Mouse (Mus musculus): ENCODE measurements around the gene Fgfr4.
"Not testable (repeated sequence)": the region's sequence is repeated elsewhere in the genome, so short reads cannot be mapped to it uniquely, and the experiment has no call there.

Gene Fgfr4

DNA sequence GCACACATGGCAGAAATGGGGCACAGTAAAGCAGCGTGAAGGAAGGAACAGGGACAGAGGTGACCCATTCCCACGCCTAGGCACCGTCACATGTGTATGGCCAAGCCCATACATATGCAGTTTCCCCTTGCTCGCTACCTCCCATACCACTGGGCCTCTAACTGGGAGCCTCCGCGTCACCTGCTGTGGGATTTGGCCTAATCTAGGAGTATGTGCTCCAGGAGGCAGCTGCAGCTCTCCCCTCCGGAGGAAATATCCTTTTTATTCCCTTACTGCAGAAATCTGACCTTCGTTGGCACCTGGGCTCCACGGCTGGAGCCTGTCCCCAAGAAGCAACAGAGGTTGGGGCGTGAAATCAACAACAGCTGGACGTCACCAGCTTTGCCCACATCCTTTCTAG lies 21.9 kb downstream of the Fgfr4 start:
- no peak for DNase-seq

DNA sequence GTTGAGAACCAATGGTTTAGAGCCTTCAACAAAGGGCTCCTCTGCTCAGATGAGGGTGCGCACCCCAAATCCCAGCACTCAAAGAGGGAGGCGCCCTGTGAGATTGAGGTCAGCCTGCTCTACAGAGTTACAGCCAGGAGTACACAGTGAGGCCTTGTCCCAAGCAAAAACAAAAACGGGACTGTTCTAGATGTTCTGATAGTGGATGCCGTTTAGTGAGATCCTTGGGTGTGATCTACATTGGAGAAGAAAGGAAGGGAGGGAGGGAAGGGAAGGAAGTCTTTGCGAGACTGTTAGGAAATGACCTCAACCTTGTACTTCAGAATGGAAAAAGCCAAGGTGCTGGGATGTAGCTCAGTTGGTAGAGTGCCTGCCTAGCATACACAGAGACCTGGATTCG lies 23.8 kb downstream of the Fgfr4 start:
- no peak for DNase-seq

DNA sequence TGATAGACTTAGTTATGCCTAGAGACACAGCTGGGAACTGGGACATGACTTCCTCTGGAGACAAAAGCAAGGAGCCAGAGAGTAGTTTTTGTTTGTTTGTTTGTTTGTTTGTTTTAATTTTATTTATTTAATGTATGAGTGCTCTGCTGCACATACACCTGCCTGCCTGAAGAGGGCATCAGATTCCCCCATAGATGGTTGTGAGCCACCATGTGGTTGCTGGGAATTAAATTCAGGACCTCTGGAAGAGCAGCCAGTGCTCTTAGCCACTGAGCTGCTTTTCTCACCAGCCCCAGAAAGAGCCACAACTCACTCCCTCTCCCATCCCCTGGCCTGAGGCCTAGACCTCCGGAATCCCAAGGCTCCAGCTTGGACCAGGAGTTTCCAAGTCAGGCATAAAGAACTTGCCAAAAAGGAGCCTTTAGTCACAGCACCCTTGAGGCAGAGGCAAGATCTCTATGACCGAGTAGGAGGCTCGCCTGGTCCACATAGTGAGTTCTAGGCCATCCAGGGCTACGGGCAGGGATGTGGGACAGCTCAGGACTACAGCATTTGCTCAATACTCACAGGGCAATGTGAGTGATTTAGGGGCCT lies 25.6 kb downstream of the Fgfr4 start:
- DNase-seq: no peak

DNA sequence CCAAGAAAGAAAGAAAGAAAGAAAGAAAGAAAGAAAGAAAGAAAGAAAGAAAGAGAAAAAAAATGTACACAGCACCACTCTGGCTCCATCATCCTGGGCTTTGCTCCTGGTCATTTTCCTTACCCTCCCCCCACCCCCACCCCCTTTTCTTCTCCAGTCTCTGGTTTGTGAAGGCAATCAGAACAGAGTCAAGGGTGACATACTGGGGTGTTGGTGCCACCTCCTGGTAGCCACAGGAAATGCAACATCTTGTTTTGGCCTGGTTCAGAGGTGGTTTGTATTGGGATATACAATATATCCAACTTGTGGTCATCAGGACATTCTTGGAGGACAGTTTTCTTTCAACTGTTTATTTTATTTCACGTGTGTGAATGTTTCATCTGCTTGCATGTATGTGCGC lies 26.1 kb downstream of the Fgfr4 start:
- peak; percentile 72 to 86 for DNase-seq

DNA sequence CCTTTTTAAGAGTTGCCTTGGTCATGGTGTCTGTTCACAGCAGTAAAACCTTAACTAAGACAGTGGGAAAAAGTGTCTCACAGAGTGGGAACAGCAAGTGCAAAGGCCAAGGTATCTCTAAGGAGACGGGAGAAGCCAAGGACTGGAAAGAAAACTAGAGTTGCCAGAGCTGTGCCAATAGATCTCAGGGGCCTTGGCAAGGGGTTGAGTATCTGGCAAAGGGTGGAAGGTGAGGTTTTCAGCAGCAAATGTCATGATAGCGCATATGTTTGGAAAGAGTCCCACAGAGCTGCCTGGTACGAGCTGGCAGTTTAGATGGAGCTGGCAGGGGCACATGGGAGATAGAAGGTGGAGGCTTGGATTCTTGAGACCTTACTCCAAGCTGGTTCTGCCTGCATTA lies 27.2 kb downstream of the Fgfr4 start:
- no peak for DNase-seq

DNA sequence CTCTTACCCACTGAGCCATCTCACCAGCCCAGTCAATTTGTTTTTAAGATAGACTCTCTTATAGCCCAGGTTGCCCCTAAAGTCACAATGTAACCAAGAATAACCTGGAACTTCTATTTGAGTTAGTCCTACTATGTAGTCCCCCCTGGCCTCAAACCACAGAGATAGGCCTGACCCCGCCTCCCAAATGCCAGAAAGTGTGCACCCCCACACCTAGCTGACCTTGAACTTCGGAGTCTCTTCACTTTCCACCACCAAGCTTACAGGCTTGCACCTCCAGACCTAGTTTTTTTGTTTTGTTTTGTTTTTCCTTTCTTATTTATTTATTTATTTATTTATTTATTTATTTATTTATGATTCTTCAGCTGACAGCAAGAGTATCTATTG lies 29.3 kb downstream of the Fgfr4 start:
- no peak for DNase-seq

DNA sequence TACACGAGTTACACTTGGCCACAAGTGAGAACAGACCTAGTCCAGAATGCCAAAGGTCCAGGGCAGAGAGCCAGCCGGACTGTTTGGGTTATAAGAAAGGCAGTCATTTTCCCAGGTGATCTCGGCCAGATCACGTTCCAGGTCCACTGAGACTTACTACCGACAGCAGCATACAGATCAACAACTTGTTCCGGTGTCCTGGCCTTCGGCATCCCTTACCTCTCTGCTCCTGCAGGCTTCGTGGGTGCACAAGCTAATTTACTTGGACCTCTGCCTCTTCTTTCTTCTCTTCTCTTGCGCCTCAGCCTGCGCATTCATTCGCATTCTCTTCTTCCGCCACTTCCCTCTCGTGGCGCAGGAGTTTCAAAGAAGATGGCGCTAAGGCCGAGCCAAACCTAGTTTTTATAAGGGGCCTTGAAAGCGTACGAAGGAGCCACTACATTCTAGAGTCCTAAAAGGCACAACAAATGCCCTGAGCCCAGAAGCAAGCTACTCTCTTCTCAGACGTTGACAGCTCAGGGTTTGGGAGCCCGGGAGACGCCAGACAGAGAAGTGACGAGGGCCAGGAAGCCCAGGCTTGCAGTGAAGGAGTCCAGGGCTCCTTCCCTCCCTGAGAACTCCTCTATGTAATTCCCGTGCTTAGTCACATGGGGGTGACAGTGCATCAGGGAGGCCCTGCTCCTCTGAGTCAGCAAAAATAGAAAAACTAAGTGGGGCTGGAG lies 29.9 kb downstream of the Fgfr4 start:
- DNase-seq: peak; percentile 85 to 89

DNA sequence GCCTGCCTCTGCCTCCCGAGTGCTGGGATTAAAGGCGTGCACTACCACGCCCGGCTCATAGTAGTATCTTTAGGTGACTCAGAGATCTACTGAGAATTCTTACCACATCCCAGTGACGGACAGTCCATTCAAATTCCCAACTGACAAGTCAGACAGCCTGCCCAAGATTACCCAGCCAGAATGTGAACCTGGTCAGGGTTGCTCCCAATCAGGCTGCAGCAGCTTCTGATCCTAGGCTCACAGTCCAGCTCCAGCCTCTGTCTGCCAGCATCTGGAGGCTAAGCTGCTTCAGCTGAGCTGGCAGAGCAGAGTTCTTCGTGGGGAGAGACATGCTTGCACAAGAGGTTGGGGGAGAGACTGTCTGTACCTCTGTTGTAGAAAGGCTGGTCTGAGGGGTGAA lies 30.9 kb downstream of the Fgfr4 start:
- peak in 1 of 2 experiments; percentile 34 for DNase-seq

DNA sequence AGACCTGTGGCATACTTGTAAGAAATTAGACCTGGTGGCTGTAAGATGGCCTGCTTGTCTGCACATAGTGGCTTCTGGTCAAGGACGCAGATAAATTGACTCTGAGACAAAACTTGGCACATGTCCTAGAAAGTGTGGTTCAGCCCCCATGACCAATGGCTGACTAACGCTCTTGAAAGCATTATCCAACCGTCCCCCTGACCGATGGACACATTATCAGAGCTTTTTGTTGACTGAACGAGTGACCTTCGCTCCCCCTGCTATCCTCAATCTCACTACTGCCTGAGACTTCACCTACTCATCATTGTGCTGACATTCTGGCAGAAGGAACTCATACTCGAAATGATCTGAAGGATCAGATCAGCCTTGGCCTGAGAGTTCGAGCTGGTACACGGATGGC lies 34.6 kb downstream of the Fgfr4 start:
- DNase-seq: not testable (repeated sequence)

DNA sequence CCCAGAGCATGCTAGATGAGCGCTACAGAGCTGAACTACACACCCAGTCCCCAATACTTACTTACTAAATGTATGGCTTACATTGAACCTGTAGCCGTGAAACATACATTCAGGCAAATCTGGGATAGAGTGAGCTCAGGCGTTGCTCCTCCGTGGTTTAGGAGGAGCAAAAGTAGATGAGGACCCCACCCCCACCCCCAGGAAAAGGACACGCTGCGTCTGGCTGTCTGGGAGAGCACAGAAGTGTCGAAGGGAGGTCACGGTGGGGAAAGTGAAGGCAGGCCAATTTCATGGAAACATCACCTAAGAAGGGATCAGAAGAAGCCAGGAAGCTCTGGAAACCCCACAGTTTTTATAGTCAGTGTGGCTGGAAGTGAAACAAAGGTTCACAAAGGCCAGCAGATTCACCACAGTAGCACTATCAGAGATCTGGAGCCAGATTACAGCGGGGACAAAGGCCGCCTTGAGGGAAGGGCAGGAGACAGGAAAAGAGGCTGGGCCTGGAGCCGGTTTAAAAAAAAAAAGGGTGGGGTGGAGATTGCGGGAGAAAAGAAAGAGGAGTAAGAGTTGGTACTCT lies 37.2 kb downstream of the Fgfr4 start:
- DNase-seq: no peak

DNA sequence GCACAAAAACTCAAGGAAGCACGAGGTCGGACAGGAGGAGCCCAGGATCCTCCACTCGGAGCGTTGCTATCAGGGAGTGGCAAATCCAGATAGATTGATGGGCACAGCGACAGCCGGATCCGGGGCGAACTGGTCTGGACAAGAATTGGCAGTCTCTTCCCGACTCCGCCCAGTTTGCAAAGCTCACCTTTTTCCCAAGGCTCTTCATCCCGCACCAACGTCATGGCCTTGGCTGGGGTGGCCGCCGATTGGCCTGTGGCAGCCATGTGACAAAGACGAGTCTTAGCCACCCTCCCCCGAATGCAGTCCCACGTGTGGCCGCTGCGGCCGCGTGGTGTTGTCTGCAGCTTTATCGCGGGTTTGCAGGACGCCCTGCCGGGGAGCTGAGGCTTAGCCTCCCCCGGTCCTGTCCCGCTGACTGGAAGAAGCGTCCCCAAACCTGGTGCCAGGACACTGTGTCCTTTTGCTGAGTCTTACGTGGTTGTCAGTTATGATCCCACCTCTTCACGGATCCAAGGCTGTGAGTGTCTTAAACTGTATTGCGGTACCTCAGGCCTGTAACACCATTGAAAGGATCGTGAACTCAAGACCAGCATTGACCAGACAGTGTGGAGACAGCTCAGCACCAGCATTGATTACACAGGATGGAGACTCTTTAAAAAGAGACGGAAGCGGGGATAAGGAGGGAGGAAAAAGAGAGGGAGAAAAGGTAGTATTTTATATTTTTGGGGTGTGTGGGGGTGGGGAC lies 37.9 kb downstream of the Fgfr4 start:
- DNase-seq: peak; percentile 97 to 98

DNA sequence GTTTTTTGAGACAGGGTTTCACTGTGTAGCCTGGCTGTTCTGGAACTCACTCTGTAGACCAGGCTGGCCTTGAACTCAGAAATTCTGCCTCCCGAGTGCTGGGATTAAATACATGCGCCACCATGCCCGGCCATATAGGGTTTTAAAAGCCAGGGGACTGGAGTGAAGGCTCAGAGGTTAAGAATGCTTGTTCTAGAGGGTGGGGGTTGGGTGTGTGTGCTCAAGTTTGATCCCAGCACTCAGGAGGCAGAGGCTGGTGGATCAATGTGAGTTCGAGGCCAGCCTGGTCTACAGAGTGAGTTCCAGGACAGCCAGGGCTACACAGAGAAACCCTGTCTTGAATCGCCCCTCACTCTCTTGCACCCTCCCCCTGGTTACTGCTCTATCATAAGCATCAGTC lies 39.1 kb downstream of the Fgfr4 start:
- DNase-seq: no peak

DNA sequence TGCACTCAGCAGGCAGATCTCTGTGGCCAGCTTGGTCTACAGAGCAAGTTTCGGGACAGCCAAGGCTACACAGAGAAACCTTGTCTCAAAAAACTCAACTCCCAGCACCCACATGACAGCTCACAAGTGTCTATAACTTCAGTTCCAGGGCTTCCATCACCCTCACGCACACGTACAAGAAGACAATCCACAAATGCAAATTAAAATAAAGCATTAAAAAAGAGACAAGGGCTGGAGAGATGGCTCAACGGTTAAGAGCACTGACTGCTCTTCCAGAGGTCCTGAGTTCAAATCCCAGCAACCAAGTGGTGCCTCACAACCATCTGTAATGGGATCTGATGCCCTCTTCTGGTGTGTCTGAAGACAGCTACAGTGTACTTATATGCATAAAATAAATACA lies 50.3 kb downstream of the Fgfr4 start:
- DNase-seq: not testable (repeated sequence)

DNA sequence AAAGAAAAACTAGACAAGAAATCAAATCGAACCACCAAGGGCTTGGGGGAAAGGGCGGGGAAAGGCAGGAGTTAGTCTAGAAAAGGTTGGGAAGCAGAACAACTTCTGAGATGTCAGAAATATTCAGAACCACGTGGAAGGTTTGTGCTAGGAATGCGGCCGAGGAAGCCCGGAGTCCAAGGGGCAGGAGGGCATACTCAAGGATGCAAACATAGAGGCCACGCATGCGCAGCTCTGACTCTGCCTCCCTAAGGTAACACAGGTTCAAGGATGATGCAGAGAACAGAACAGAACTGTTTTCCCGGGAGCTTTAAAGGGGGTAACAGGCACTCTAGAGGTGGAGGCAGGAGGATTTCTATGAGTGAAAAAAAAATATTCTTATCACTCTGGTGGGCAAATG lies 51.3 kb downstream of the Fgfr4 start:
- peak; percentile 83 to 87 for DNase-seq

DNA sequence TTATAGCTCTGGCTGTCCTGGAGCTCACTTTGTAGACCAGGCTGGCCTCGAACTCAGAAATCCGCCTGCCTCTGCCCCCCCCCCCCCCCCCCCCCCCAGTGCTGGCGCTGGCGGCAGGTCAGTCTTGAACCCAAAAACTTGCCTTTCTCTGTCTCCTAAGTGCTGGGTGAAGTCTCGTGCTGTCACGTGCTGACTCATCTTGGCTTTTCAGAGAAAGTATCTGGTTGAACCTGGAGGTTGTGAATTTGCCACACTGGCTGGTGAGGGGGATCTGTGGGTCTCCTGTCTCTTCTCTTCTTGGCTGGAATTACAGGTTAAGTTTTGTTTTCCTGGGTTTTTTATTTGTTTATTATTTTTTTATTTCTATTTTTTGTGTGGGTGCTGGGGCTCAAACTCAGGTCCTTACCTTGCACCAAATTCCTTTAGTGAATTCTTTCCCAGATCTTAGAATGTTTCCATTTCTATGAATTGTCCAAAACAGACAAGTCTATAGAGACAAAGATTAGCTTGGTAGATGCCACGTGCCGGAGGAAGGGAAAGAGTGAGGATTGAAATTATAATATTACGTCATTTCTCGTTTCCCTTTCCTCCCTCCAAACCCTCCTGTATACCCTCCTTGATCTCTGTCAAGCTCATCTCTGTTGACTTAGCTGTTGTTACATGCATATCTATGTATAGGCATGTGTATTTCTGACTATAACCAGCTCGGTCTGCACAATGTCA lies 52.4 kb downstream of the Fgfr4 start:
- DNase-seq: no peak

DNA sequence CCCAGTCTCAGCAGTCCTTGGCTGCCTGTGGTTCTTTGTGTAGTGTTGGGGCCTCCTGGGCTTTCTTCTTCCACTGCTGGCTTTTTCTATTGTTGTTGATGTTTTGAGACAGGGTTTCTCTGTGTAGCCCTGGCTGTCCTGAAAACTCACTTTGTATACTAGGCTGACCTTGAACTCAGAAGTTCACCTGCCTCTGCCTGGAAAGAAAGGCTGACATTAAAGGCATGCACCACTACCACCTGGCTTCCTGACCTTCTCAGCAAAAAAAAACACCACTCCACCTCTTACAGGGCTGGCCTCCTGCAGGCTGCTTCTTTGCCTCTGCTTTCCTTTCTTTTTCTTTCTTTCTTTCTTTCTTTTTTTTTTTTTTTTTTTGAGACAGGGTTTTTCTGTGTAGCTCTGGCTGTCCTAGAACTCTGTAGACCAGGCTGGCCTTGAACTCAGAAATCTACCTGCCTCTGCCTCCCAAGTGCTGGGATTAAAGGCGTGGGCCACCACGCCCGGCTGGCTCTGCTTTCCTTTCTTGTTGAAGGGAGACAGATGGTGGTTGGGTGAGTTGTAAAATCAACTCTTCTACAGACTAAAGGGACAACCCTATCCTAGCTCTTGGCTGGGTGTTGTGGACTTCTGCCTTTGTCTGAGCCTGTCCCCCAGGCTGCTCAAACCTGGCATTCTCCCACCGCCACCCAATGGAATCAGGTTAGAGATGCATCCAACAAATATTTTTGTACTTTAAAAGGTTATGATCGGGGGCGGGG lies 53.2 kb downstream of the Fgfr4 start:
- DNase-seq: no peak

DNA sequence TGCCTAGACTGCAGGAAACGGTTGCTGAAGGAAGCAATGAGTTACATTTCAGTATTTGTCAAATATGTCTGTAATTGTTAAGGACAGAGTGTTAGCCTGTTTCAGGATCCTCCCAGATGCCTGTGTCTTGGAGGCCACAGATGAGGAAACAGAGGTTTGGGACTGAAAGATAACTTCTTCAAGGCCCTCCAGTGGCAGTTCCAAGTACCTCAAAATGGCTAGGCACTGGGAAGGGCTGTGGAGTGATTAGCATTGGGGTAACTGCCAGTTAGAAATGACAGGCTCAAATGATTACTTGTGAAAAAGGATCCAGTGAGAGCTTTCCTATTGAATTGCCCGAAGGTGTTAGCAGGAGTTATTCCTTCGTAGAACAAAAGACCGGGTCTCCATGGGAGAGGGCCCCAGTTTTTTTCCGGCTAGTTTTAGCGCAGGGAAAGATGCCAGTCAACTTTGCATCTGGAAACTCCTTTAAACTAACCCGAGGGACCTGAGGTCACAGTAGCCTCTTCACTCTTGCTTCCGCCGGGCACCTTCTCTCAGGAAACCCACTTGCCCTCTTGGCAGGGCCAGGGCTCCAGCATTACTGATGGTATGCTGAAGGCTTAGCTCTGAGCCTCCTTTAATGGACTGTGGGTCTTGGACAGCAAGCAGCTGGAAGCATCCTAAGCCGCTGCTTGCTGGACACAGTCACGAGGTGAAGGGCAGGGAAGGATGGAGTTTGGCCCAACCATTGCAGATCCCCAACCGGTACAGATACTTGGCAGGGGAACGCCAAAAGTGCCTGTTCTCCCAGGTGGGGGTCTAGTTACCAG lies 56.6 kb downstream of the Fgfr4 start:
- peak in 1 of 2 experiments; percentile 11 for DNase-seq

DNA sequence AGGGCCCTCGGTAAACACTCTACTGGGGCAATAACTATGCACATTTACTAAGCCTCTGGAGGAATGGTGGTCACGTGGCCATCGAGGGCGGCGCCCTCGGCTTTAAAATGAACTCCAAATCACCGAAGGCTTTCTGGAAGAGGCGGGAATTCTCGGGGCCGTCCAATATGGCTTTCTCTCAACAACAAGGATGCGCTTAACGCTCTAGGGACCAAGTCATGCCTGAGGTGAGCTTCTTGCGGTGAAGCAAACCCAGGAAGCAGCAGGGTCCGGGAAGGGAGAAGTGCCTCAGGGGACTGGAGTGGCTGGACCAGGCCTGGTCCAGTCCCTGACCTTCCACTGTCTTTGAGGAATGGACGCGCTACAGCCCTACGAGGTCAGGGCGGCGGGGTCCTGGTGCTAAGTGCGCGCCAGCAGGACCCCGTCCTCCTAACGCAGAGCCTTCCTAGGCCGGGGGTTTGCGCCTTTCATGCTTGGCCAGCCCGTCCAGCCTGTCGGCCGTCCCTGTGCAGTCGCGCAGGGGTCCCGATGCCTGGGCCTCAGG lies 57.3 kb downstream of the Fgfr4 start, which contains the start of gene Nsd1:
Nsd1 (plus strand) TSS at position 134 of the 544 bp plus-strand sequence.
- peak in 1 of 2 experiments; percentile 32 for DNase-seq

DNA sequence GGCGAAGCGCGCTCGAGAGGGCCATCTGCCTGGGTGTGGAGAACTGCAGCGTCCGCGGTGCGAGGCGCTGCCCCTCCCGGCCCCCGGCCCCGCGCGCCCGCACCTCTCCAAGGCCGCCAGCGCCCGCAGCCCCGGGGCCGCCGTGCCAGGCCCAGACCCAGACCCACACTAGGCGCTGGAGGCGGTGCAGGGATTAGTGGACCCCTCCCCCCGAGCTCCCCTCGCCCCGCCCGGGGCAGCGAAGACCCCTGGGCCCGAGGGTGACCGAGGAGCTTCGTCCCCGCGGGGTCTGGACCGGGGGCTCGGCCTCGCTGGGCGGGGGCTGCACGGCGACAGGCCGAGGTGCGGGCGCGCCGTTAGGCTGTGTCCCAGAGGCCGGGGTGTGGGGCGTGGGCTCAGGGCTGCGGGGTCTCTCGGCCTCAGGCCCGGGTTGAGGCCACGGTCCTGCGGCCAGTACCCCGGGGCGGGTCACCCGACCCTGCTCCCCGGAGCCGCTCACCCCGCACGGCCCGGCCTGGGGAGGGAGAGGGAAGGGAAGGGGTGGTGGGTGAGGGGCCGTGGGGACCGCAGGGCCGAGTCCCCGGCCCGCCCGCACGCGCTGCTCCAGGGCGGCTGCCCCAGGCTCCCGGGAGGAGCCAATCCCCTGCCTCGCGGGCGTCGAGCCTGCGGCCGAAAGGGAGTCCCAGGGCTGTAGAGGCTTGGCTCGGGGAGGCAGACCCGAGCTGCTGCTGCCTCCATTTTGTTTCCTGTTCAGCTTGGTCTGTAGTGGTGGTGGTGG lies 57.9 kb downstream of the Fgfr4 start:
- peak; percentile 18 to 58 for DNase-seq

DNA sequence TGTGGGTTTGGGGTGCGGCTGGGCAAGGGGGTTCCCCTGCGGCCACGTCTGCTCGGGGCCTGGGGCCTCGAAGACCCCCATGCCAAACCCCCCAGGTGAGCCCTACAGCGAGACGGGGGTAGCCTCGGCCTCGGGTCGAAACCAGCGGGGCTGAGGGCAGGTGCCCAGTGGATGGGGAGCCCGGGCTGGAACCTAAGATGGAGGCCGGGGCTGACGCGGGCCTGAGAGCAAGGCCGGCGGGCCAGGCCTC lies 58.5 kb downstream of the Fgfr4 start:
- DNase-seq: no peak
